Mouse (Mus musculus) embryonic facial prominence, embryonic 11.5 days (tissue): ENCODE measurements around the gene Mcu. TPM values are rescaled to one million over a fixed set of nuclear protein-coding genes. Genes with fewer than 3 reads are reported as not detected.

Source experiments
- ATAC-seq: fragments of 200-750 bp; cut with Nextera tagmentation; replicated peaks from 2 replicates; pipeline ENCODE4 v1.8.0; 2017; ENCODE audit warnings: low read depth; ENCODE audit not compliant: insufficient number of reproducible peaks, low FRiP score, low TSS enrichment
- DNase-seq: peaks from one replicate; pipeline ENCODE4 v3.0.0-alpha.2; 2015; ENCODE audit warnings: low spot score
- H3K27ac ChIP-seq: fragments of 300-500 bp; sonication (generic); replicated peaks from 2 replicates; pipeline ENCODE4 v1.5.1; 2014; ENCODE audit warnings: mild to moderate bottlenecking, low read depth, low read length, control low read depth
- H3K27me3 ChIP-seq: fragments of 300-500 bp; sonication (generic); 2 replicates; pipeline ENCODE4 v1.6.1; 2014; ENCODE audit warnings: mild to moderate bottlenecking, low read length, moderate library complexity, mixed read lengths; ENCODE audit not compliant: control insufficient read depth, insufficient read depth
- H3K36me3 ChIP-seq: fragments of 300-500 bp; sonication (generic); replicated peaks from 2 replicates; pipeline ENCODE4 v1.6.1; 2014; ENCODE audit warnings: low read depth, mild to moderate bottlenecking, low read length, moderate library complexity, mixed read lengths; ENCODE audit not compliant: control insufficient read depth, insufficient read depth
- H3K4me1 ChIP-seq: fragments of 300-500 bp; sonication (generic); 2 replicates; pipeline ENCODE4 v1.6.1; 2014; ENCODE audit warnings: low read length, mixed read lengths; ENCODE audit not compliant: control insufficient read depth, insufficient read depth
- H3K4me2 ChIP-seq: fragments of 300-500 bp; sonication (generic); 2 replicates; pipeline ENCODE4 v1.6.1; 2014; ENCODE audit warnings: low read depth, mild to moderate bottlenecking, control low read depth, low read length, moderate library complexity
- H3K4me3 ChIP-seq: fragments of 300-500 bp; sonication (generic); 2 replicates; pipeline ENCODE4 v1.5.1; 2014; ENCODE audit warnings: low read depth, low read length, control low read depth
- H3K9ac ChIP-seq: fragments of 300-500 bp; sonication (generic); replicated peaks from 2 replicates; pipeline ENCODE4 v1.6.1; 2014; ENCODE audit warnings: mild to moderate bottlenecking, control low read depth, low read length
- H3K9me3 ChIP-seq: fragments of 300-500 bp; sonication (generic); replicated peaks from 2 replicates; pipeline ENCODE4 v1.6.1; 2016; ENCODE audit warnings: mild to moderate bottlenecking, low read length, inconsistent platforms, mixed read lengths; ENCODE audit not compliant: control insufficient read depth
- WGBS: fragments of 180-500 bp; shearing (Covaris S2); extraction: QIAGEN DNeasy Blood & Tissue Kit; methylation state at CpG from one replicate; pipeline ENCODE4 v1.1.7; 2014; 5-methylcytosine and 5-hydroxymethylcytosine counted together
- polyA plus RNA-seq: library from polyadenylated mRNA; unstranded; fragments of >200 nt; fragmentation: Nextera tagmentation; extraction: Ambion mirVana; gene quantifications from 2 replicates; pipeline ENCODE4 v1.2.1, GENCODE M21; 2014

The Mcu gene
- polyA plus RNA-seq, 1 experiment from 2014 or later, result 25.3 TPM

GRCm38 (mm10) chr10:59435746-59436145 is 180.7 kb downstream of the Mcu start:
- 95% methylated on average over 18 of the region's 18 CpGs for WGBS
- Histone ChIP-seq H3K9me3 (no peaks in the 10 kb centered on the region), H3K27ac (no peak overlapping the region), H3K9ac (no peak overlapping the region), H3K4me1 (no peaks in the 10 kb centered on the region), H3K4me2 (no peak overlapping the region), H3K36me3 (no peaks in the 10 kb centered on the region), H3K4me3 (no peak overlapping the region), H3K27me3 (no peaks in the 10 kb centered on the region)
- DNase-seq (no peak), ATAC-seq (no peak)

DNA sequence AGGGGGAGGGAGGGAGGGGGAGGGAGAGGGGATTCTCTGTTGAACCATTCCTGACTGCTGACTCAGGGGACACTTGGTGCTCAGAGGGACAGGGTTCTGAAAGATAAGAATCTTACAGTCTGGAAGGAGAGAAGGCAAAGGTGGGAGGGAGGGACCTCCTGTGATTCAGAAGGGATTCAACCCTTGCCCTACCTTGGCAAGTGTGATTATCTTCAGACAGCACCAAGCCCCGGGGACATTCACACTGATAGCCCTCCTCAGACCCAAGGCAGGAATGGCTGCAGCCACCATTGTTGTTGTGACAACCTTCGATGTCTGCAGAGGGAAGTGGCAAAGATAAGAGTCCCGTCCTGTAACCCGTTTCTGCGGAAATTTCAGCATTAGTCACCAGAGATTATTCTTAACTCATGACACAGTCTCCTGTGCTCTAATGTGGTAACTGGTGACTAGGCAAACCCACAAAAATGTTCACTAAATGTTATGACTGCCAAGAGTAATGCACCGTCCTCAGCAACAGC is 185.7 kb downstream of the Mcu start:
- ATAC-seq, result no peak
- DNase-seq, result no peak
- Histone ChIP-seq H3K4me3 (no peak overlapping the region), H3K27ac (no peak overlapping the region), H3K9ac (no peak overlapping the region), H3K4me1 (no peaks in the 10 kb centered on the region), H3K27me3 (no peaks in the 10 kb centered on the region), H3K36me3 (no peaks in the 10 kb centered on the region), H3K9me3 (no peaks in the 10 kb centered on the region), H3K4me2 (no peak overlapping the region)
- 62% methylated on average over 6 of the region's 6 CpGs for WGBS

DNA sequence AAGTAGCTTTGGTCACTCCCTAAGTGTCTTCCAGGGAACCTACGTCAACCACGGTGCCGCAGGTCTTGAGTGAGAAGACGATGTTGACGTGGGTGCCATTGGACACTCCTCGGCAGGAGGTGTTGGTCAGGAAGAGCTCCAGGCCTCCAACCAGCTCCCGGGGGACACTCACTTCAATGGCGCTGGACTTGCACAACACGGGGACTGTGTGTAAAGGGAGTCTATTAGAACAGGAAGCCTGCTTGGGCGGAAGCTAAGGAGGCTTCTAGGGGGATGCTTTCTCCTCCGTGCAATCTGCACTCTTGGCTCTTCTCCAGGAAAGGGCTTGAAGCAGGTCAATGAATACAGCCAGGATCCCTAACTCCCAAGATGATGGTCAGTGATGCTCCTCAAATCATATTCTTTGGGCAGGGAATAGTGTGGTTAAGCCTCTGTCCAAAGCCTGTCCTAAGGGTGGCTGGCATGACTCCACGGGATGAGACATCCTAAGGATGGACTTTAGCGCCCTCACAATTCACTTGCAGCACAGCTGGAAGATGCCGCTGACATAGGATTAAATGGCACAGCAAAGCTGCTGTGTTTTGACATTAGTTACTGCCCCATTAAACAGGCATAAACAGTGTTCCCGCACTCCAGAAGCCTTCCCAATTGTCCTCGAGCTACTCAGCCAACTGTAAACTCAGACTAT is 186.9 kb downstream of the Mcu start:
- no peaks in the 10 kb centered on the region for H3K4me1 ChIP-seq
- 83% methylated on average over 16 of the region's 16 CpGs for WGBS

DNA sequence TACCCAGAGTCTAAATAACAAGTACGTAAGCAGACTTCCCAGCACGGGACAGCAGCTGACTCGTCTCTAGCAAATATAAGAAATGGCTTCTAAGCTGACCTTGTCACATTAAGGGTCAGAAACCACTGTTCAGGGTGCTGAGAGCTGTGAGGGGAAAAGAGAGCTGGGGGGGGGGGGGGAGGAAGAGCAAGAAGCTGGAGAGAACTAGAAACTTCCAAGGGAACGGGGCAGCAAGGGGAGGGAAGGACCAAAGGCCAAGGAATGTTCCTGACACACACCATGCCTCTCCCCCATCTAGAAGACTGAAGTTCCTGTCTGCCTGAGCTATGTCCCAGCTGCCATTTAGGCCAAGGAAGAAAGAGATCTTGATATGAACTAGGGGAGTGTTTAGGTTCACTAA is 190.1 kb downstream of the Mcu start:
- Histone ChIP-seq H3K9ac (no peak overlapping the region), H3K36me3 (no peaks in the 10 kb centered on the region), H3K4me2 (no peak overlapping the region), H3K4me1 (no peaks in the 10 kb centered on the region), H3K4me3 (no peak overlapping the region), H3K9me3 (no peaks in the 10 kb centered on the region), H3K27me3 (no peaks in the 10 kb centered on the region), H3K27ac (no peak overlapping the region)
- ATAC-seq (no peak), DNase-seq (no peak)
- WGBS, result 72% methylated on average over 4 of the region's 4 CpGs

More for the DNA sequence above, 186.9 kb downstream of the Mcu start:
- Histone ChIP-seq H3K9me3 (no peaks in the 10 kb centered on the region), H3K9ac (no peak overlapping the region), H3K36me3 (no peaks in the 10 kb centered on the region), H3K27ac (no peak overlapping the region), H3K4me3 (no peak overlapping the region), H3K4me2 (no peak overlapping the region), H3K27me3 (no peaks in the 10 kb centered on the region)
- DNase-seq (no peak), ATAC-seq (no peak)

- WGBS, result 89% methylated on average over 7 of the region's 7 CpGs
- no peak overlapping the region for H3K9ac ChIP-seq
- H3K36me3 ChIP-seq, result no peaks in the 10 kb centered on the region
- H3K27me3 ChIP-seq, result no peaks in the 10 kb centered on the region
- no peak overlapping the region for H3K4me2 ChIP-seq
- H3K4me1 ChIP-seq, result no peaks in the 10 kb centered on the region
- ATAC-seq (no peak), DNase-seq (no peak)
- H3K9me3 ChIP-seq, result no peaks in the 10 kb centered on the region
- no peak overlapping the region for H3K4me3 ChIP-seq
- H3K27ac ChIP-seq, result no peak overlapping the region
Observed at GRCm38 (mm10) chr10:59425369-59425768, 191.1 kb downstream of the Mcu start.

GRCm38 (mm10) chr10:59424453-59424852 is 192.0 kb downstream of the Mcu start:
- WGBS, result 74% methylated on average over 3 of the region's 3 CpGs
- H3K9me3 ChIP-seq, result no peaks in the 10 kb centered on the region
- DNase-seq (no peak), ATAC-seq (no peak)
- no peak overlapping the region for H3K4me2 ChIP-seq
- H3K36me3 ChIP-seq, result no peaks in the 10 kb centered on the region
- H3K4me1 ChIP-seq, result no peaks in the 10 kb centered on the region
- no peak overlapping the region for H3K4me3 ChIP-seq
- no peak overlapping the region for H3K9ac ChIP-seq
- no peaks in the 10 kb centered on the region for H3K27me3 ChIP-seq
- H3K27ac ChIP-seq, result no peak overlapping the region

- DNase-seq (no peak), ATAC-seq (no peak)
- Histone ChIP-seq H3K9me3 (no peaks in the 10 kb centered on the region), H3K27ac (no peak overlapping the region), H3K27me3 (no peaks in the 10 kb centered on the region), H3K9ac (no peak overlapping the region), H3K4me3 (no peak overlapping the region), H3K36me3 (no peaks in the 10 kb centered on the region), H3K4me2 (no peak overlapping the region), H3K4me1 (no peaks in the 10 kb centered on the region)
- WGBS, result 72% methylated on average over 4 of the region's 4 CpGs
Observed at GRCm38 (mm10) chr10:59419516-59419915, 197.0 kb downstream of the Mcu start.

GRCm38 (mm10) chr10:59416623-59417022 is 199.9 kb downstream of the Mcu start:
- DNase-seq (no peak), ATAC-seq (no peak)
- Histone ChIP-seq H3K27ac (no peak overlapping the region), H3K4me3 (no peak overlapping the region), H3K27me3 (no peaks in the 10 kb centered on the region), H3K9ac (no peak overlapping the region), H3K36me3 (no peaks in the 10 kb centered on the region), H3K4me2 (no peak overlapping the region), H3K4me1 (no peaks in the 10 kb centered on the region), H3K9me3 (no peaks in the 10 kb centered on the region)
- WGBS, result 89% methylated on average over 3 of the region's 3 CpGs
